ENCODE assay signal across 8 mouse cellular contexts in the genomic region with DNA sequence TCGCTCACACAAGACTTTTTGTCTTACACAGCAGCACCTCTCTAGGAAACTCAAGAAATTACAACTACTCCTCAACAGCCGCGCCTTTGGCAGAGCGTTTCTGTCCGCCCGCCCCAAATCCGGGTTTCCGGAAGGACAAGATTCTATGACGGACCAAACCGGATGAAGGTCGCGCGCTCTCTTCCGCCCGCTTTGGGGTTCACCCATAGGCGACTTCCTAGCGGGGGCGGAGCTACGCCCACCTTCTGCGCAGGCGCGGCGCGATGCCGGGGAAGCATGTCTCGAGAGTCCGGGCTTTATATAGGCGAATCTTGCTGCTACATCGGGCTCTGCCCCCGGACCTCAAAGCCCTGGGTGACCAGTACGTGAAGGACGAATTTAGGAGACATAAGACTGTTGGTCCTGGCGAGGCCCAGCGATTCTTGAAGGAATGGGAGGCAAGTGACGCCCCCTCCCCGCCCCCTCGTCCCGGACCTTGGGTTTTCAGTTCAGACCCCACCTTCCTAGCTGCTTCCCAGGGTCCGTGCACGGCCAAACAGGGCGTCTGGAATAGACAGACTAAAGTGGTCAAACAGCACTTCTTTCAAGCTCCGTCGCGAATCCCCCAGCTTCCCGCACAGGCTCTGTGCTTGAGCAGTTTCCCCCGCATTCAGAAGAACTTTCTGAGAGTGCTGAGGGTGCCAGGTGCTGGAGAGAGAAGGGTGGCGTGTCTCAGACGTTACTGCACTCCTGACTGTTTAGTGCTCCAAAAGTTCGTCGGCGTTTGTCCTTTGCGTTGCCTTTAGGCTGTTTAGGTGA. TPM values are rescaled to one million over a fixed set of nuclear protein-coding genes. Genes with fewer than 3 reads are reported as not detected.
DNase-seq lines count a peak whose midpoint lies in the region; ATAC-seq and TF ChIP-seq lines count a peak whose summit lies in the region.

Sdhaf3 (plus strand) TSS at position 241 of the 798 bp plus-strand sequence.

- no peaks in the 10 kb centered on the region for H3K9me3 ChIP-seq in heart, embryonic 12.5 days (replicated peaks)
- no peaks in the 10 kb centered on the region for H3K9me3 ChIP-seq in kidney, postnatal 0 days (replicated peaks; ENCODE audit: low read length)
- no peaks in the 10 kb centered on the region for H3K9me3 ChIP-seq in liver, embryonic 11.5 days (ENCODE audit: control insufficient read depth, low read length)
- no peaks in the 10 kb centered on the region for H3K9me3 ChIP-seq in stomach, embryonic 14.5 days (ENCODE audit: control insufficient read depth, low read depth, low read length)

- H3K27ac ChIP-seq in heart, embryonic 12.5 days (ENCODE audit: poor library complexity, severe bottlenecking): peak within 1 kb of the TSS; percentile 50
- H3K27ac ChIP-seq in kidney, postnatal 0 days: peak within 1 kb of the TSS; percentile 76
- H3K27ac ChIP-seq in liver, embryonic 11.5 days (ENCODE audit: low read depth, low read length): no peak within 1 kb of the TSS
- H3K27ac ChIP-seq in stomach, embryonic 14.5 days (ENCODE audit: low read length): peak within 1 kb of the TSS; percentile 77

- WGBS in heart, embryonic 12.5 days: under 1% methylated on average over 52 of the region's 52 CpGs
- WGBS in kidney, postnatal 0 days: under 1% methylated on average over 52 of the region's 52 CpGs
- WGBS in liver, embryonic 11.5 days: under 1% methylated on average over 52 of the region's 52 CpGs
- under 1% methylated on average over 52 of the region's 52 CpGs for WGBS in stomach, embryonic 14.5 days

- H3K36me3 ChIP-seq in heart, embryonic 12.5 days: no peaks in the 10 kb centered on the region
- no peaks in the 10 kb centered on the region for H3K36me3 ChIP-seq in kidney, postnatal 0 days (ENCODE audit: insufficient read depth, low read length)
- no peaks in the 10 kb centered on the region for H3K36me3 ChIP-seq in liver, embryonic 11.5 days (ENCODE audit: control insufficient read depth, insufficient read depth, low read length)
- no peaks in the 10 kb centered on the region for H3K36me3 ChIP-seq in stomach, embryonic 14.5 days (ENCODE audit: control insufficient read depth, insufficient read depth, low read length)

- H3K4me3 ChIP-seq in heart, embryonic 12.5 days: peak within 1 kb of the TSS; percentile 72
- peak within 1 kb of the TSS; percentile 78 for H3K4me3 ChIP-seq in kidney, postnatal 0 days (replicated peaks; ENCODE audit: low read depth, low read length)
- H3K4me3 ChIP-seq in liver, embryonic 11.5 days (ENCODE audit: low read depth, low read length): peak within 1 kb of the TSS; percentile 64
- H3K4me3 ChIP-seq in stomach, embryonic 14.5 days (ENCODE audit: low read depth, low read length): peak within 1 kb of the TSS; percentile 69

- peak; percentile 48; the same call in 1 of the 2 replicates for TF ChIP-seq CTCF in kidney, postnatal 0 days (IDR thresholded peaks at IDR 0.05; ENCODE audit: low read depth)

- H3K4me2 ChIP-seq in heart, embryonic 12.5 days: peak within 1 kb of the TSS; percentile 76
- H3K4me2 ChIP-seq in kidney, postnatal 0 days (ENCODE audit: low read length): peak within 1 kb of the TSS; percentile 80
- peak within 1 kb of the TSS; percentile 76 for H3K4me2 ChIP-seq in liver, embryonic 11.5 days
- H3K4me2 ChIP-seq in stomach, embryonic 14.5 days (replicated peaks; ENCODE audit: low read depth, low read length): peak within 1 kb of the TSS; percentile 80

- peak within 1 kb of the TSS; percentile 77 for H3K9ac ChIP-seq in heart, embryonic 12.5 days
- peak within 1 kb of the TSS; percentile 74 for H3K9ac ChIP-seq in kidney, postnatal 0 days (ENCODE audit: low read depth, low read length)
- peak within 1 kb of the TSS; percentile 72 for H3K9ac ChIP-seq in liver, embryonic 11.5 days (ENCODE audit: low read depth, low read length)
- peak within 1 kb of the TSS; percentile 72 for H3K9ac ChIP-seq in stomach, embryonic 14.5 days (replicated peaks; ENCODE audit: low read depth, low read length)

- DNase-seq in CD4-positive helper T cell, adult 2 months (ENCODE audit: low read depth, low spot score): peak; percentile 96
- DNase-seq in brain, embryonic 18.5 days (ENCODE audit: low read depth, low spot score): peak; percentile 94
- DNase-seq in kidney, postnatal 0 days (ENCODE audit: low spot score): peak; percentile 98
- peak; percentile 93 for DNase-seq in liver, embryonic 11.5 days (ENCODE audit: low spot score)
- DNase-seq in naive thymus-derived CD4-positive, alpha-beta T cell, adult 2 months (ENCODE audit: low read depth): peak; percentile 97

- H3K4me1 ChIP-seq in heart, embryonic 12.5 days (replicated peaks): no peaks in the 10 kb centered on the region; the same call in 1 of the 2 replicates
- H3K4me1 ChIP-seq in kidney, postnatal 0 days (replicated peaks; ENCODE audit: insufficient read depth, low read length): no peaks in the 10 kb centered on the region
- H3K4me1 ChIP-seq in liver, embryonic 11.5 days (replicated peaks; ENCODE audit: control insufficient read depth, insufficient read depth, low read length): no peaks in the 10 kb centered on the region
- 0 out of 2 replicates have a peak, but pooled peaks cover 2% of the 10 kb centered on the region for H3K4me1 ChIP-seq in stomach, embryonic 14.5 days (ENCODE audit: control insufficient read depth, insufficient read depth, low read length)

- ATAC-seq in erythroid progenitor cell, adult 5-6 weeks (replicated peaks; ENCODE audit: low FRiP score, poor library complexity, severe bottlenecking): peak; percentile 97
- peak; percentile 98 for ATAC-seq in heart, embryonic 12.5 days (ENCODE audit: insufficient number of reproducible peaks, low FRiP score)
- ATAC-seq in kidney, postnatal 0 days (replicated peaks; ENCODE audit: low FRiP score, low read depth): peak; percentile 99
- peak; percentile 97 for ATAC-seq in liver, embryonic 11.5 days (replicated peaks; ENCODE audit: low FRiP score)
- ATAC-seq in stomach, embryonic 14.5 days (ENCODE audit: insufficient number of reproducible peaks, insufficient read depth, low FRiP score, low read depth): peak; percentile 98

- H3K27me3 ChIP-seq in heart, embryonic 12.5 days (replicated peaks): 0 out of 2 replicates have a peak, but pooled peaks cover 4% of the 10 kb centered on the region
- no peaks in the 10 kb centered on the region for H3K27me3 ChIP-seq in kidney, postnatal 0 days (ENCODE audit: insufficient read depth, low read length)
- no peaks in the 10 kb centered on the region for H3K27me3 ChIP-seq in liver, embryonic 11.5 days (replicated peaks; ENCODE audit: control insufficient read depth, insufficient read depth, low read length)
- H3K27me3 ChIP-seq in stomach, embryonic 14.5 days (ENCODE audit: control insufficient read depth, insufficient read depth, low read length): no peaks in the 10 kb centered on the region

RNA-seq across cellular contexts. Expression of gene Sdhaf3, which starts in this region (rescaled TPM):
- 0.72 and 0.84 TPM in 2 replicates for total RNA-seq in erythroid progenitor cell, adult 5-6 weeks (2015; ENCODE audit: low replicate concordance)
- 0.39 and 0.68 TPM in 2 replicates for total RNA-seq in erythroid progenitor cell, adult 5-6 weeks (2017; ENCODE audit: low replicate concordance)
- 4.7 and 5.2 TPM in 2 replicates for polyA plus RNA-seq in heart, embryonic 12.5 days (2016; fragmentation: Nextera tagmentation; extraction: Ambion mirVana)
- 6.2 and 6.4 TPM in 2 replicates for polyA plus RNA-seq in kidney, postnatal 0 days (2015; fragmentation: Nextera tagmentation; extraction: Ambion mirVana)
- 5.1 and 5.8 TPM in 2 replicates for polyA plus RNA-seq in liver, embryonic 11.5 days (2014; fragmentation: Nextera tagmentation; extraction: Ambion mirVana)
- 6.6 and 7.5 TPM in 2 replicates for polyA plus RNA-seq in stomach, embryonic 14.5 days (2014; fragmentation: Nextera tagmentation; extraction: Ambion mirVana)

Comparison
In these comparisons a context has a peak if more than half of its experiments do, and no peak if none do; other contexts are left out.
1. Peak in ATAC-seq in erythroid progenitor cell, adult 5-6 weeks; RNA of the gene not detected or under 1 TPM.